Mouse (Mus musculus) cerebellum, postnatal 4 days (tissue): ENCODE data around the gene Zfp365.

ENCODE experiments used
- DNase-seq, 2 experiments: peaks; one replicate each; pipeline ENCODE4 v3.0.0; 2022; ENCODE audit warnings: low spot score in 2 of 2, mixed read lengths in 1 of 2

The Zfp365 gene

GRCm38 (mm10) chr10:67841596-67841995 is 70.9 kb downstream of the Zfp365 start:
- DNase-seq = no peak

DNA sequence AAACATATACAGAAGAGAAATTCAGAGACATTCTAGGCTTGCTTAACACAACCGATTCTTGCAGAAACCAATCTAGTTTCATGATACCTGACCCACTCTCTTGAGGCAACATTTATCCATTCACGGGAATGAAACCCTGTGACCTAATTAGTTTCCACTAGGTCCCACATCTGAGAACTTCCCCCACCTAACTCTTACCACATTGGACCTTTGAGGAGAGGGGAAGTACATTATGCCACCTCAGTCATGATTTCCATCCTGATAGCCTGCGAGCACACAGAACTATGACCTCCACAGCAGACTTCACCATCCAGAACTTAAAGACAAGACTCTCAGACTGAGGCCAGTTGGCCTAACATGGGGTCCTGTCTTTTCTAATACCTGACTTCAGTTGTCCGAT is 71.7 kb downstream of the Zfp365 start:
- DNase-seq = no peak

DNA sequence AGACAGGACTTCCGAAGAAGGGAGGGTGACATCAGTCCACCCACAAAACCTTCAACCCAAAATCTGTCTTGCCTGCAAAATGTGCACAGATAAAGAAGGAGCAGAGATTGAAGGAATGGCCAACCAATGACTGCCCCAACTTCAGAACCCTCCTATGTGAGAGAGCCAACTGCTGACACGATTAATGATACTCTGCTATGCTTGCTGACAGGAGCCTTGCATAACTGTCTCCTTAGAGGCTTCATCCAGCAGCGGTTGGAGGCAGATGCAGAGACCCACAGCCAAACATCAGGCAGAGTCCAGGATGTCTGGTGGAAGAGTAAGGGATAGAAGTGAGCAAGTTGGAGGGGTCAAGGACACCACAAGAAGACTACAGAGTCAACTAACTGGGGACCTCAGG is 73.3 kb downstream of the Zfp365 start:
- DNase-seq = no peak

GRCm38 (mm10) chr10:67836426-67836825 is 76.0 kb downstream of the Zfp365 start:
- DNase-seq = no peak
